Mouse (Mus musculus) limb, embryonic 15.5 days (tissue): ENCODE data around the gene Plxnb2. TPM values are rescaled to one million over a fixed set of nuclear protein-coding genes. Genes with fewer than 3 reads are reported as not detected.

Experiments
- ATAC-seq: fragments of 200-750 bp; cut with Nextera tagmentation; 2 replicates; pipeline ENCODE4 v1.8.0; 2017; ENCODE audit warnings: low read depth, moderate TSS enrichment; ENCODE audit not compliant: insufficient number of reproducible peaks, low FRiP score, low TSS enrichment
- H3K27ac ChIP-seq: fragments of 300-500 bp; sonication (generic); 2 replicates; pipeline ENCODE4 v1.5.1; 2015; ENCODE audit warnings: moderate library complexity, mild to moderate bottlenecking, inconsistent platforms
- H3K27me3 ChIP-seq: fragments of 300-500 bp; sonication (generic); 2 replicates; pipeline ENCODE4 v1.6.1; 2015; ENCODE audit warnings: inconsistent platforms
- H3K36me3 ChIP-seq: fragments of 300-500 bp; sonication (generic); 2 replicates; pipeline ENCODE4 v1.6.1; 2015; ENCODE audit warnings: inconsistent platforms
- H3K4me1 ChIP-seq: fragments of 300-500 bp; sonication (generic); 2 replicates; pipeline ENCODE4 v1.6.1; 2015; ENCODE audit warnings: inconsistent platforms
- H3K4me2 ChIP-seq: fragments of 300-500 bp; sonication (generic); 2 replicates; pipeline ENCODE4 v1.6.1; 2015; ENCODE audit warnings: mild to moderate bottlenecking, inconsistent platforms
- H3K4me3 ChIP-seq: fragments of 300-500 bp; sonication (generic); 2 replicates; pipeline ENCODE4 v1.5.1; 2015; ENCODE audit warnings: mild to moderate bottlenecking, inconsistent platforms
- H3K9ac ChIP-seq: fragments of 300-500 bp; sonication (generic); 2 replicates; pipeline ENCODE4 v1.6.1; 2015; ENCODE audit warnings: inconsistent platforms
- H3K9me3 ChIP-seq: fragments of 300-500 bp; sonication (generic); 2 replicates; pipeline ENCODE4 v1.6.1; 2016; ENCODE audit warnings: inconsistent platforms
- WGBS: fragments of 180-500 bp; shearing (Covaris S2); methylation state at CpG from one replicate; pipeline ENCODE4 v1.1.7; 2015; 5-methylcytosine and 5-hydroxymethylcytosine counted together
- polyA plus RNA-seq: library from polyadenylated mRNA; unstranded; fragments of >200 nt; fragmentation: Nextera tagmentation; extraction: Ambion mirVana; gene quantifications from 2 replicates; pipeline ENCODE4 v1.2.1, GENCODE M21; 2015

The Plxnb2 gene
- polyA plus RNA-seq, 1 experiment from 2014 or later: 149 TPM

DNA sequence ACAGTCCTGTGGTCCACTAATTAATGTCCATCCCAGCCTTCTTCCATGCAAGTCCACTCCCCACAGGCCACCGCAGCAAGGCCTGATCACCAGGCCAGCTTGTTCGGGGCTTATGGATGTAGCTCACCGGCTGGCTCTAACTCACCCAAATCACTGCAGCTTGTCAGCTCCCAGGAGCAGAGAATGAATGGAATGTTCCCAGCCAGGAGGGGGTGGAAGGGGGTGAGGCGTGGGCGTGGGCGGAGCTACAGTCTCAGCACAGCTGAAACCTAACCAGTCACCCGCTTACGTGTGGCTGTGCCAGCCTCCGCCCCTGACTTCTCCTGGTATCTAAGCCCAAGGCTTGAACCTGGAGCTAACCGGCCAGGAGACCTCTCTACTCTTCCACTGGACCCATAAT, 11.2 kb downstream of the Plxnb2 start:
- Histone ChIP-seq H3K9me3 (no peaks in the 10 kb centered on the region), H3K4me1 (peaks cover 52% of the 10 kb centered on the region), H3K4me3 (peak overlapping the region; percentile 17), H3K9ac (no peak overlapping the region), H3K4me2 (peak overlapping the region; percentile 40), H3K27me3 (no peaks in the 10 kb centered on the region), H3K27ac (peak overlapping the region; percentile 87), H3K36me3 (peaks cover 41% of the 10 kb centered on the region)
- WGBS: 6% methylated on average over 10 of the region's 10 CpGs
- ATAC-seq: peak; percentile 80

- peak overlapping the region; percentile 17 for H3K4me3 ChIP-seq
- no peak overlapping the region for H3K9ac ChIP-seq
- 29% methylated on average over 10 of the region's 10 CpGs for WGBS
- peaks cover 46% of the 10 kb centered on the region for H3K36me3 ChIP-seq
- H3K9me3 ChIP-seq: no peaks in the 10 kb centered on the region
- H3K27ac ChIP-seq: peak overlapping the region; percentile 87
- H3K4me1 ChIP-seq: peaks cover 47% of the 10 kb centered on the region
- peak overlapping the region; percentile 40 for H3K4me2 ChIP-seq
- ATAC-seq: no peak
- no peaks in the 10 kb centered on the region for H3K27me3 ChIP-seq
Measured at GRCm38 (mm10) chr15:89168922-89169321, 11.7 kb downstream of the Plxnb2 start.

DNA sequence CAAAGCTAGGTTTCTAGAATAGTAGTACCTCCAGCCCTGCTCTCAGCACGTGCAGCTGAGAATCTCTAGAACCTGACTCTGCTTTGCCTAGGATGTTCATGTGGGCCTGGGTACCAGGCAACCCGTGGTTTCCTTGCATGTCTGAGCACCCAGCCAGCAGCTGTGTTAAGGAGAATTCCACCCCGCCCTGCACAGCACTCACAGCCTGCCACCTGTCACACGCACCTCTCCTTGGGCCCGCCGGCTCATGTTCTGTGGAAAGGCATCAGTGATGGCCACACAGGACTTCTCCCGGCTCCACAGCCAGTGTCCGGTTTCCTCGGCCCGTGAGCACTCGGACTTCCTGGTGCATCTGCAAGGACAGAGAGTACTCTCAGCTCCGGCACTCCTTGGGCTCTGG, 15.1 kb downstream of the Plxnb2 start:
- peaks cover 80% of the 10 kb centered on the region for H3K36me3 ChIP-seq
- ATAC-seq: no peak
- H3K4me2 ChIP-seq: no peak overlapping the region
- 90% methylated on average over 12 of the region's 12 CpGs for WGBS
- H3K4me3 ChIP-seq: no peak overlapping the region
- H3K27me3 ChIP-seq: no peaks in the 10 kb centered on the region
- H3K9ac ChIP-seq: no peak overlapping the region
- H3K27ac ChIP-seq: no peak overlapping the region
- H3K4me1 ChIP-seq: peaks cover 18% of the 10 kb centered on the region
- H3K9me3 ChIP-seq: no peaks in the 10 kb centered on the region

GRCm38 (mm10) chr15:89161397-89161796, 19.2 kb downstream of the Plxnb2 start:
- WGBS: 67% methylated on average over 8 of the region's 9 CpGs
- Histone ChIP-seq H3K27ac (no peak overlapping the region), H3K27me3 (no peaks in the 10 kb centered on the region), H3K36me3 (peaks cover 100% of the 10 kb centered on the region), H3K4me2 (no peak overlapping the region), H3K9me3 (no peaks in the 10 kb centered on the region), H3K4me3 (no peak overlapping the region), H3K4me1 (no peaks in the 10 kb centered on the region), H3K9ac (no peak overlapping the region)
- no peak for ATAC-seq

GRCm38 (mm10) chr15:89158516-89158915, 22.1 kb downstream of the Plxnb2 start:
- ATAC-seq: no peak
- no peaks in the 10 kb centered on the region for H3K9me3 ChIP-seq
- no peak overlapping the region for H3K27ac ChIP-seq
- H3K9ac ChIP-seq: no peak overlapping the region
- no peaks in the 10 kb centered on the region for H3K27me3 ChIP-seq
- no peaks in the 10 kb centered on the region for H3K4me1 ChIP-seq
- H3K4me3 ChIP-seq: no peak overlapping the region
- H3K4me2 ChIP-seq: no peak overlapping the region
- WGBS: 90% methylated on average over 16 of the region's 16 CpGs
- peaks cover 100% of the 10 kb centered on the region for H3K36me3 ChIP-seq

DNA sequence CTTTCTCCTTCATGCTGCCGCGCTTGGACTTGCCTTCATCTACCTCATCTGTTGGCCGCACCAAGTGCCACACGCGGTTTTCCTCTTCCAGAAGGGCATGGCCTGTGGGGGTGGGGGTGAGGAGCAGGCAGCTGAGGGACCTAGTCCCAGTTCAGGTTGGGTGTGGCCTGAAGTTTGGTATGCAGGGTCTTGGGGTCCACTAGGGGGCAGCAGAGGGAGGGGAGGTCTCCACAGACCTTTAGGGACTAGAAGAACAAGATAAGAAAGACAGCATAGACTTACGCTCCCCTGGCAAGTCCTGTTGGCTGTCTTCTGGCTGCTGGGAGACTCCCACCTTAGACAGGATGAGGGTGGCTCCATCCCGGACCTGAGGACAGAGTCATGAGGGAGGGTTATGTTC, 22.6 kb downstream of the Plxnb2 start:
- WGBS: 55% methylated on average over 7 of the region's 7 CpGs
- no peaks in the 10 kb centered on the region for H3K9me3 ChIP-seq
- no peak overlapping the region for H3K9ac ChIP-seq
- no peak overlapping the region for H3K4me2 ChIP-seq
- ATAC-seq: no peak
- H3K27ac ChIP-seq: no peak overlapping the region
- peaks cover 97% of the 10 kb centered on the region for H3K36me3 ChIP-seq
- no peak overlapping the region for H3K4me3 ChIP-seq
- no peaks in the 10 kb centered on the region for H3K4me1 ChIP-seq
- H3K27me3 ChIP-seq: no peaks in the 10 kb centered on the region

DNA sequence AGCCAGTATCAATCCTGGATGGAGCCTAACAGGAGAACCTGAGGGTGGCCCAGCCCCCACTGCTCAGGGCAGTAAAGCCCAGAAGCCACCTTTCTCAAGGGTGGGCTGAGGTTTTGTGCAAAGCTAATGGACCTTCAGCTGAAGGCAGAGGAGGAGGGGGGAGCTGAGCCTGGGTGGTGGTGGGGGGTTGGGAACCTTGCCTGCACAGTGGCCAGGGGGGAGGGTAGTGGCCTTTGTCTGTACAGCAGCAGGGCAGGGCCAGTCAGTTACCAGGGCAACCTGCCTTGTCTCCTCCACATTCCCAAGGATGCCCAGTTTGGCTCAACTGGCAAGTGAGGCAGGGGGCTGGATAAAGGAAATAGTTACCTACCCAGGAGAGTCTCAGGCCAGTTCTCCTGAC, 28.3 kb downstream of the Plxnb2 start:
- Histone ChIP-seq H3K4me3 (no peak overlapping the region), H3K4me2 (no peak overlapping the region), H3K9ac (no peak overlapping the region), H3K27me3 (peaks cover 20% of the 10 kb centered on the region), H3K9me3 (no peaks in the 10 kb centered on the region), H3K27ac (no peak overlapping the region), H3K36me3 (peaks cover 41% of the 10 kb centered on the region), H3K4me1 (peaks cover 14% of the 10 kb centered on the region)
- ATAC-seq: no peak

DNA sequence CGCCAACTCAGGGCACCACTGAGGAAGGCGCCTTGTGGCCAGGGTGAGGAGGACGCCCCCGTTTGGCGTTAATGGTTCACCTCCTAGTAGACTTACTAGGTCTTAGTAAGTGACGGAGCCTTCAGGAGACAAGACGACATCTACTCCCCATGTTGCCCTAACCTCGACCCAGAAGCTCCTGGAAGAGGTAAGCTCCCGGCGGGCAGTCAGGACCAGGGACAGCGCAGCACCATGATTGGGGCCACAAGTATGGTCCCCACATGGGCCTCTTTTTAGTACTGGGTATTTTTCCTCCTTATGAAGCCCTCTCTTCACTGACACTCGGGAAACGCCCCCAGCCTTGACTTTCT, 30.6 kb downstream of the Plxnb2 start:
- WGBS: 4% methylated on average over 13 of the region's 13 CpGs
- Histone ChIP-seq H3K9ac (no peak overlapping the region), H3K4me2 (peak overlapping the region; percentile 97), H3K4me1 (peaks cover 28% of the 10 kb centered on the region), H3K9me3 (no peaks in the 10 kb centered on the region), H3K36me3 (peaks cover 18% of the 10 kb centered on the region), H3K4me3 (peak overlapping the region; percentile 66), H3K27ac (no peak overlapping the region), H3K27me3 (peaks cover 36% of the 10 kb centered on the region)
- no peak for ATAC-seq

GRCm38 (mm10) chr15:89149271-89150040, 31.1 kb downstream of the Plxnb2 start, which contains the start of gene Mapk11:
Mapk11 (minus strand) TSS chr15:89149628.
- H3K27ac ChIP-seq: 0 out of 2 replicates have a peak within 1 kb of the TSS, but pooled peaks have one; percentile 18
- peak within 1 kb of the TSS; percentile 41 for H3K9ac ChIP-seq
- peak; percentile 52 for ATAC-seq
- peaks cover 39% of the 10 kb centered on the region for H3K27me3 ChIP-seq
- H3K9me3 ChIP-seq: no peaks in the 10 kb centered on the region
- H3K4me1 ChIP-seq: peaks cover 28% of the 10 kb centered on the region
- WGBS: under 1% methylated on average over 51 of the region's 61 CpGs
- peak within 1 kb of the TSS; percentile 97 for H3K4me2 ChIP-seq
- peaks cover 12% of the 10 kb centered on the region for H3K36me3 ChIP-seq
- H3K4me3 ChIP-seq: peak within 1 kb of the TSS; percentile 66

GRCm38 (mm10) chr15:89148496-89149270, 31.9 kb downstream of the Plxnb2 start:
- H3K9me3 ChIP-seq: no peaks in the 10 kb centered on the region
- peak overlapping the region; percentile 97 for H3K4me2 ChIP-seq
- H3K27me3 ChIP-seq: peaks cover 39% of the 10 kb centered on the region
- peaks cover 5% of the 10 kb centered on the region for H3K36me3 ChIP-seq
- H3K27ac ChIP-seq: no peak overlapping the region
- H3K4me3 ChIP-seq: peak overlapping the region; percentile 66
- 6% methylated on average over 25 of the region's 25 CpGs for WGBS
- H3K4me1 ChIP-seq: peaks cover 28% of the 10 kb centered on the region
- ATAC-seq: no peak
- peak overlapping the region; percentile 41 for H3K9ac ChIP-seq

GRCm38 (mm10) chr15:89147895-89148294, 32.7 kb downstream of the Plxnb2 start:
- WGBS: 51% methylated on average over 4 of the region's 4 CpGs
- H3K4me2 ChIP-seq: peak overlapping the region; percentile 55; the same call in 1 of the 2 replicates
- no peaks in the 10 kb centered on the region for H3K9me3 ChIP-seq
- H3K27me3 ChIP-seq: peaks cover 39% of the 10 kb centered on the region
- H3K9ac ChIP-seq: no peak overlapping the region
- ATAC-seq: no peak
- H3K4me3 ChIP-seq: no peak overlapping the region
- H3K4me1 ChIP-seq: peaks cover 28% of the 10 kb centered on the region
- H3K36me3 ChIP-seq: no peaks in the 10 kb centered on the region
- no peak overlapping the region for H3K27ac ChIP-seq

DNA sequence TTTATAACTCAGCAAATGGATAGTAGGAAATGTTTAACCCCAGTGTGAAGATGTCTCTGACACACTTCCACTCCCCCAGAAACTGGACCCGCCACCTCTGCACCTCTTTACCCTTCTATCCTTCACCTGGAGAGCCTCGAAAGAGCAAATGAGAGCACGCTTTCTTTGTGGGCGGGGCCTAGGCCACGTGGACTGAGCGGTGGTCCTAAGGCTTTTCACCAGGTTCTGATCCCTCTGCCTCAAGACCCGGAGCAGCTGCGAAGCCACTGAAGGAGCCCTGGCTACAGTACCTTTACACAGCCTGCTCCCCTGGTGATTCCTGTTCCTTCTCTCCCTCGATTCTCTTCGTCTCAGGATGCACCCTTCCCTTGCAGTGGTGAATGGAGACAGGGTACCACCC, 33.1 kb downstream of the Plxnb2 start:
- Histone ChIP-seq H3K27me3 (peaks cover 39% of the 10 kb centered on the region), H3K4me1 (peaks cover 28% of the 10 kb centered on the region), H3K36me3 (no peaks in the 10 kb centered on the region), H3K4me3 (no peak overlapping the region), H3K27ac (no peak overlapping the region), H3K4me2 (peak overlapping the region; percentile 55), H3K9me3 (no peaks in the 10 kb centered on the region), H3K9ac (no peak overlapping the region)
- no peak for ATAC-seq
- WGBS: 23% methylated on average over 10 of the region's 10 CpGs
